19 mouse cellular contexts compared by ENCODE assay signal in genomic region chr13:95997294-95997693, GRCm38 (mm10).
DNase-seq lines count a peak whose midpoint lies in the region; ATAC-seq and TF ChIP-seq lines count a peak whose summit lies in the region.
"Had no signal": no experiment of that assay in that cellular context is flagged by ENCODE, and none has a peak within 500 bp of the region (broad histone marks: within the 10 kb centered on the region; RNA-seq: fewer than 3 reads in every experiment).

No protein-coding gene starts in this region.

- no peaks in the 10 kb centered on the region for H3K9me3 ChIP-seq in forebrain, postnatal 0 days (ENCODE audit: low read length)
- no peaks in the 10 kb centered on the region for H3K9me3 ChIP-seq in forebrain, embryonic 13.5 days (replicated peaks)
- no peaks in the 10 kb centered on the region; the same call in 1 of the 2 replicates for H3K9me3 ChIP-seq in liver, embryonic 14.5 days (ENCODE audit: control insufficient read depth, low read length)
- no peaks in the 10 kb centered on the region for H3K9me3 ChIP-seq in liver, embryonic 11.5 days (ENCODE audit: control insufficient read depth, low read length)
- H3K9me3 ChIP-seq: embryonic facial prominence, embryonic 13.5 days; forebrain, embryonic 15.5 days; hindbrain, embryonic 12.5 days; intestine, embryonic 15.5 days; limb, embryonic 15.5 days; midbrain, embryonic 12.5 days; neural tube, embryonic 13.5 days had no signal

- no peak overlapping the region for H3K27ac ChIP-seq in forebrain, postnatal 0 days (ENCODE audit: low read depth, low read length)
- H3K27ac ChIP-seq in forebrain, embryonic 13.5 days = no peak overlapping the region
- no peak overlapping the region for H3K27ac ChIP-seq in liver, embryonic 14.5 days
- no peak overlapping the region for H3K27ac ChIP-seq in liver, embryonic 11.5 days (ENCODE audit: low read depth, low read length)
- H3K27ac ChIP-seq: embryonic facial prominence, embryonic 13.5 days; forebrain, embryonic 15.5 days; hindbrain, embryonic 12.5 days; intestine, embryonic 15.5 days; limb, embryonic 15.5 days; midbrain, embryonic 12.5 days had no signal

- no peak for TF ChIP-seq EP300 in liver, embryonic 14.5 days (IDR thresholded peaks at IDR 0.05; ENCODE audit: low read depth)

- DNase-seq in forebrain, postnatal 0 days = no peak
- DNase-seq in liver, embryonic 14.5 days (ENCODE audit: low read depth in 3 of 3, low spot score in 3 of 3) = no peak
- DNase-seq in liver, embryonic 11.5 days (ENCODE audit: low spot score) = no peak
- peak; percentile 45 for DNase-seq in thymus, postnatal 4 days
- no peak for DNase-seq in thymus, postnatal 36 days
- DNase-seq in left cerebral cortex, postnatal 14 days (ENCODE audit: low spot score in 2 of 2) = no peak
- DNase-seq: adrenal gland, adult 2 months; cerebellum, adult 9-11 months; heart, postnatal 10 days; lung, adult 2 months had no signal

- H3K9ac ChIP-seq in forebrain, postnatal 0 days = no peak overlapping the region
- no peak overlapping the region for H3K9ac ChIP-seq in forebrain, embryonic 13.5 days
- H3K9ac ChIP-seq in liver, embryonic 14.5 days (replicated peaks) = no peak overlapping the region
- H3K9ac ChIP-seq in liver, embryonic 11.5 days (ENCODE audit: low read depth, low read length) = no peak overlapping the region
- H3K9ac ChIP-seq: embryonic facial prominence, embryonic 13.5 days; forebrain, embryonic 15.5 days; hindbrain, embryonic 12.5 days; intestine, embryonic 15.5 days; limb, embryonic 15.5 days; midbrain, embryonic 12.5 days; neural tube, embryonic 13.5 days had no signal

- H3K4me1 ChIP-seq in forebrain, postnatal 0 days (ENCODE audit: insufficient read depth) = peaks cover 6% of the 10 kb centered on the region; the same call in 1 of the 2 replicates
- peaks cover 13% of the 10 kb centered on the region for H3K4me1 ChIP-seq in forebrain, embryonic 13.5 days
- no peaks in the 10 kb centered on the region for H3K4me1 ChIP-seq in liver, embryonic 14.5 days (replicated peaks; ENCODE audit: control insufficient read depth in 2 of 2, insufficient read depth in 2 of 2, low read length in 1 of 2)
- no peaks in the 10 kb centered on the region for H3K4me1 ChIP-seq in liver, embryonic 11.5 days (replicated peaks; ENCODE audit: control insufficient read depth, insufficient read depth, low read length)
- H3K4me1 ChIP-seq: intestine, embryonic 15.5 days had no signal

- intact Hi-C loops in left cerebral cortex, postnatal 14 days (cut with DNase I) = no loop called here

- H3K27me3 ChIP-seq in forebrain, postnatal 0 days (ENCODE audit: insufficient read depth, low read length) = no peaks in the 10 kb centered on the region
- peaks cover 13% of the 10 kb centered on the region for H3K27me3 ChIP-seq in forebrain, embryonic 13.5 days
- H3K27me3 ChIP-seq in liver, embryonic 14.5 days (ENCODE audit: control insufficient read depth, insufficient read depth, low read length) = no peaks in the 10 kb centered on the region
- no peaks in the 10 kb centered on the region for H3K27me3 ChIP-seq in liver, embryonic 11.5 days (replicated peaks; ENCODE audit: control insufficient read depth, insufficient read depth, low read length)
- H3K27me3 ChIP-seq: embryonic facial prominence, embryonic 13.5 days; forebrain, embryonic 15.5 days; hindbrain, embryonic 12.5 days; intestine, embryonic 15.5 days; limb, embryonic 15.5 days; midbrain, embryonic 12.5 days; neural tube, embryonic 13.5 days had no signal

- no peak overlapping the region for H3K4me3 ChIP-seq in forebrain, postnatal 0 days (ENCODE audit: low read depth, low read length)
- no peak overlapping the region for H3K4me3 ChIP-seq in forebrain, embryonic 13.5 days
- no peak overlapping the region for H3K4me3 ChIP-seq in liver, embryonic 14.5 days (ENCODE audit: insufficient read depth in 1 of 2, low read depth in 2 of 2, low read length in 2 of 2)
- no peak overlapping the region for H3K4me3 ChIP-seq in liver, embryonic 11.5 days (ENCODE audit: low read depth, low read length)
- H3K4me3 ChIP-seq: embryonic facial prominence, embryonic 13.5 days; forebrain, embryonic 15.5 days; hindbrain, embryonic 12.5 days; intestine, embryonic 15.5 days; limb, embryonic 15.5 days; midbrain, embryonic 12.5 days; neural tube, embryonic 13.5 days had no signal

- ATAC-seq in forebrain, postnatal 0 days = no peak
- no peak for ATAC-seq in forebrain, embryonic 13.5 days
- ATAC-seq in liver, embryonic 14.5 days (ENCODE audit: insufficient read depth) = no peak
- ATAC-seq in liver, embryonic 11.5 days (replicated peaks; ENCODE audit: low FRiP score) = no peak
- ATAC-seq: forebrain, embryonic 15.5 days; intestine, embryonic 15.5 days had no signal

- TF ChIP-seq CTCF in forebrain, postnatal 0 days (IDR thresholded peaks at IDR 0.05; ENCODE audit: low read depth) = peak; percentile 13; the same call in 1 of the 2 replicates
- peak; percentile 46 for TF ChIP-seq CTCF in liver, embryonic 14.5 days (IDR thresholded peaks at IDR 0.05; ENCODE audit: low read depth)

- H3K4me2 ChIP-seq in forebrain, postnatal 0 days (ENCODE audit: low read depth) = no peak overlapping the region
- H3K4me2 ChIP-seq in forebrain, embryonic 13.5 days = no peak overlapping the region
- no peak overlapping the region for H3K4me2 ChIP-seq in liver, embryonic 14.5 days (ENCODE audit: low read depth)
- no peak overlapping the region for H3K4me2 ChIP-seq in liver, embryonic 11.5 days
- H3K4me2 ChIP-seq: embryonic facial prominence, embryonic 13.5 days; forebrain, embryonic 15.5 days; heart, embryonic 11.5 days; hindbrain, embryonic 12.5 days; intestine, embryonic 15.5 days; limb, embryonic 15.5 days; midbrain, embryonic 12.5 days; neural tube, embryonic 13.5 days had no signal

- 60% methylated on average over 2 of the region's 2 CpGs for WGBS in forebrain, postnatal 0 days
- 53% methylated on average over 2 of the region's 2 CpGs for WGBS in forebrain, embryonic 13.5 days
- WGBS in liver, embryonic 14.5 days (ENCODE audit: insufficient replicate concordance) = 33% methylated on average over 2 of the region's 2 CpGs
- 41% methylated on average over 2 of the region's 2 CpGs for WGBS in liver, embryonic 11.5 days

- H3K36me3 ChIP-seq in forebrain, postnatal 0 days (ENCODE audit: insufficient read depth) = no peaks in the 10 kb centered on the region
- no peaks in the 10 kb centered on the region for H3K36me3 ChIP-seq in forebrain, embryonic 13.5 days (ENCODE audit: poor library complexity, severe bottlenecking)
- no peaks in the 10 kb centered on the region for H3K36me3 ChIP-seq in liver, embryonic 14.5 days (replicated peaks; ENCODE audit: control insufficient read depth, insufficient read depth, low read depth)
- H3K36me3 ChIP-seq in liver, embryonic 11.5 days (ENCODE audit: control insufficient read depth, insufficient read depth, low read length) = no peaks in the 10 kb centered on the region
- H3K36me3 ChIP-seq: embryonic facial prominence, embryonic 13.5 days; forebrain, embryonic 15.5 days; hindbrain, embryonic 12.5 days; intestine, embryonic 15.5 days; limb, embryonic 15.5 days; midbrain, embryonic 12.5 days; neural tube, embryonic 13.5 days had no signal
